Mouse (Mus musculus) ES-E14 (cell line): ENCODE results near the gene Cdkn2d. TPM values are rescaled to one million over a fixed set of nuclear protein-coding genes. Genes with fewer than 3 reads are reported as not detected.

Experiments
- DNase-seq: peaks from one replicate; pipeline ENCODE4 v3.0.0-alpha.2; 2013; ENCODE audit warnings: low read depth, low spot score
- H3K27ac ChIP-seq: 2 replicates; pipeline ENCODE4 v1.5.1; 2012; ENCODE audit warnings: low read depth, mild to moderate bottlenecking, low read length, moderate library complexity, mixed read lengths; ENCODE audit not compliant: poor library complexity, insufficient read depth, severe bottlenecking
- H3K36me3 ChIP-seq: 2 replicates; pipeline ENCODE4 v1.6.1; 2012; ENCODE audit warnings: mild to moderate bottlenecking, low read length, moderate library complexity, mixed read lengths; ENCODE audit not compliant: control insufficient read depth, poor library complexity, insufficient read depth, severe bottlenecking
- H3K4me1 ChIP-seq, 2 experiments: fragments of 150-350 bp in 1 of 2; sonication (generic) in 1 of 2; 2 replicates each; pipeline ENCODE4 v1.6.1; 2012; ENCODE audit warnings: low read length in 2 of 2, mild to moderate bottlenecking in 1 of 2, mixed read lengths in 1 of 2; ENCODE audit not compliant: control insufficient read depth in 2 of 2, insufficient read depth in 2 of 2, poor library complexity in 1 of 2
- H3K4me3 ChIP-seq, 2 experiments: fragments of 150-350 bp in 1 of 2; sonication (generic) in 1 of 2; 2 replicates each; pipeline ENCODE4 v1.5.1; 2012; ENCODE audit warnings: low read length in 2 of 2, low read depth in 1 of 2, mild to moderate bottlenecking in 1 of 2, mixed read lengths in 1 of 2; ENCODE audit not compliant: insufficient read depth in 1 of 2, poor library complexity in 1 of 2, severe bottlenecking in 1 of 2
- H3K9ac ChIP-seq: 2 replicates; pipeline ENCODE4 v1.6.1; 2012; ENCODE audit warnings: low read depth, mild to moderate bottlenecking, low read length, mixed read lengths; ENCODE audit not compliant: poor library complexity, insufficient read depth, severe bottlenecking
- H3K9me3 ChIP-seq: fragments of 150-350 bp; sonication (generic); 2 replicates; pipeline ENCODE4 v1.6.1; 2012; ENCODE audit warnings: low read depth, mild to moderate bottlenecking, low read length; ENCODE audit not compliant: control insufficient read depth, insufficient read depth
- CHD2 ChIP-seq: IDR thresholded peaks from 2 replicates; pipeline ENCODE4 v1.6.1; 2014; ENCODE audit warnings: mild to moderate bottlenecking, low read depth, low read length, inconsistent platforms
- HCFC1 ChIP-seq: IDR thresholded peaks from 2 replicates; pipeline ENCODE4 v1.6.1; 2012; ENCODE audit warnings: low read length, inconsistent platforms, borderline replicate concordance; ENCODE audit not compliant: insufficient read depth
- MAFK ChIP-seq: IDR thresholded peaks from 2 replicates; pipeline ENCODE4 v1.6.1; 2014; ENCODE audit warnings: mild to moderate bottlenecking, low read depth, low read length, inconsistent platforms; ENCODE audit not compliant: insufficient read depth
- ZC3H11A ChIP-seq: IDR thresholded peaks from 2 replicates; pipeline ENCODE4 v1.6.1; 2012; ENCODE audit warnings: low read depth, mild to moderate bottlenecking, inconsistent platforms, low read length, borderline replicate concordance
- ZNF384 ChIP-seq: IDR thresholded peaks from 2 replicates; pipeline ENCODE4 v1.6.1; 2012; ENCODE audit warnings: low read depth, low read length, inconsistent platforms
- in situ Hi-C, 2 experiments: fragments of 600-800 bp; cut with MboI; formaldehyde crosslinking; loops; one replicate each; pipeline ENCODE4 v1.15.1; 2025; ENCODE audit warnings: low sequenced_read_pairs in 2 of 2, inconsistent platforms in 1 of 2; ENCODE audit not compliant: unreplicated experiment in 2 of 2
- total RNA-seq: library from RNA; depleted of rRNA; stranded (reverse); fragments of 300-350 nt; gene quantifications from 2 replicates; pipeline ENCODE4 v1.2.3, GENCODE M21; 2012

The Cdkn2d gene
- total RNA-seq, 1 experiment: 12.7 TPM

- Histone ChIP-seq H3K4me3 (no peak overlapping the region), H3K27ac (no peak overlapping the region), H3K9me3 (no peaks in the 10 kb centered on the region), H3K36me3 (peaks cover 47% of the 10 kb centered on the region), H3K4me1 (peaks cover 2 to 4% of the 10 kb centered on the region in 2 experiments; a peak in 2 of 4 replicates), H3K9ac (no peak overlapping the region)
- no peak for TF ChIP-seq CHD2
- no peak for TF ChIP-seq ZNF384
- TF ChIP-seq MAFK: no peak
- TF ChIP-seq ZC3H11A: no peak
- no peak for TF ChIP-seq HCFC1
- no peak for DNase-seq
- in situ Hi-C loops: no loop called here
These were observed 22.9 kb downstream of the Cdkn2d start for GRCm38 (mm10) chr9:21268305-21268704.

DNA sequence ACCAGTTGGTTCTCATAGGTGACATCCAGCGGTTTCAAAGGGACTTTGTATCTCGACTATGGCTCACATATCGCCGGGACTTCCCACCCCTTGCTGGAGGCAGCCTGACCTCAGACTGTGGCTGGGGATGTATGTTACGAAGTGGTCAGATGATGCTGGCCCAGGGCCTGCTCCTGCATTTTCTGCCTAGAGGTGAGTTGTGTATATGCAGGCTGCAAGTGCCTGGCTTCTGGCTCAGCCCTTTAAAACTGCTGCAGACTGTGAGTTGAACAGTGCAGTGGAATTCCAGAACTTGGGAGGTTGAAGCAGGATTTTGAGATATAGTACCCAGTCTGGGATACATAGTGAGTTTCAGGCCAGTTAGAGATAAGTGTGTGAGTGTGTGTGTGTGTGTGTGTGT lies 24.3 kb downstream of the Cdkn2d start:
- Histone ChIP-seq H3K9ac (0 out of 2 replicates have a peak overlapping the region, but pooled peaks have one; percentile 10), H3K4me3 (no peak overlapping the region), H3K27ac (no peak overlapping the region), H3K36me3 (peaks cover 32% of the 10 kb centered on the region), H3K9me3 (no peaks in the 10 kb centered on the region), H3K4me1 (peaks cover 3 to 4% of the 10 kb centered on the region in 2 experiments; a peak in 3 of 4 replicates)
- no peak for DNase-seq
- TF ChIP-seq CHD2 (no peak), ZNF384 (no peak), MAFK (no peak), ZC3H11A (no peak), HCFC1 (no peak)
- in situ Hi-C loops: no loop called here

DNA sequence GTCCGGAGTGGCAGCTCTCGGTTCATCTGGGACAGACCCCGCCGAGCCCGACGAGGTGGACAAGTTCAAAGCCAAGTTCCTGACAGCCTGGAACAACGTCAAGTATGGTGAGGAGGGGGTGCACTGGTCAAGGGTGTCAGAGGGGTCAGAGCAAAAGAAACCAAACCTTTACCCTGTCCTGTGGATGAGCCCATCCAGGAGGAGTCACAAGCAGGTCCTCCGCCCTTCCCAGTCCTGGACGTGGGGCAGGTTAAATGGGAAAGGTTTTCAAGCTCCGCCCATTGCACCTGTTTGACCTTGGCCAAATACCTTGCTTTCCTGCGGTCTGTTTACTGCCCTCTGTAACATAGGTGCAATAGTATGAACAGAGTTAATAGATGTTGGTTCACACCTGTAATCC lies 25.6 kb downstream of the Cdkn2d start:
- Histone ChIP-seq H3K27ac (no peak overlapping the region), H3K36me3 (peaks cover 21% of the 10 kb centered on the region), H3K4me1 (peaks cover 6 to 8% of the 10 kb centered on the region in 2 experiments; a peak in 3 of 4 replicates), H3K9ac (peak overlapping the region; percentile 88), H3K9me3 (no peaks in the 10 kb centered on the region), H3K4me3 (peak overlapping the region; percentile 86 to 97)
- in situ Hi-C loops: no loop called here
- TF ChIP-seq HCFC1 (no peak), ZC3H11A (no peak), MAFK (no peak), ZNF384 (no peak)
- no peak for DNase-seq

DNA sequence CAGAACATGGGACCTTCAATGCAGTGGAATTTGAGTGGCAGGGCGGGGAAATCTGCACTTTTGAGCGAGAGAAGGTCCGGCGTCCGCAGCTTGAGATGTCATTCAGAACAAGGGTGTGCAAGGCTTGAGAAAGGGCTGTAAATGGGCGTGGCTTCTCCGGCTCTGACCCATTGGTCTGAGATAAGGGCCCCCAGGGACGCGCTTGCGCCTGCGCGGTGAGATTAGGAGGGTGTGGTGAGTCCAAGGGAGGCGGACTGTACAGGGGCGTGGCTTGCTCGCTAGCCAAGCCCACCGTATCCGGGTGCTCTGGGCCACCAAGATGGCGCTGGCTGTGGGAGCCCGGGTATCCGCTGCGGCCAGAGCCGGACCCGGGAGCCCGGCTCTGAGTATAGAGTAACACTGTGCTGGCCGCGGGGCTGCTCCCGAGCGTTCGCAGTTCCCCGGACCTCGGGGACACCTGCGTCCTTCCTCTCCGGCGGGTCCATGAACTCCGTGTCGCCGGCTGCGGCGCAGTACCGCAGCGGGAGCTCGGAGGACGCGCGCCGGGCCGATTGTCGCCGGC lies 26.1 kb downstream of the Cdkn2d start, which contains the start of gene Atg4d:
TSS of gene Atg4d (plus strand) at position 294 of the 562 bp plus-strand sequence.
- peak within 1 kb of the TSS; percentile 14; the same call in 1 of the 2 replicates for H3K27ac ChIP-seq

More for the DNA sequence above, 26.1 kb downstream of the Cdkn2d start, which contains the start of gene Atg4d:
- peak; percentile 99 for DNase-seq
- H3K9me3 ChIP-seq: no peaks in the 10 kb centered on the region
- H3K4me3 ChIP-seq: peak within 1 kb of the TSS; percentile 86 to 97
- H3K36me3 ChIP-seq: peaks cover 16% of the 10 kb centered on the region
- peak within 1 kb of the TSS; percentile 88 for H3K9ac ChIP-seq
- no peak for TF ChIP-seq HCFC1
- TF ChIP-seq ZNF384: no peak
- no peak for TF ChIP-seq MAFK
- no peak for TF ChIP-seq CHD2
- no peak for TF ChIP-seq ZC3H11A
- in situ Hi-C loops: no loop called here
- peaks cover 6 to 8% of the 10 kb centered on the region in 2 experiments; a peak in 3 of 4 replicates for H3K4me1 ChIP-seq
